Mouse (Mus musculus): Measurements from ENCODE around the gene Ubap1. TPM values are rescaled to one million over a fixed set of nuclear protein-coding genes. Genes with fewer than 3 reads are reported as not detected.
A peak's percentile ranks its signal among the peaks of the same experiment; 100 is the strongest.

The Ubap1 gene
- polyA plus RNA-seq, 1 experiment from 2014 or later: 28.3 TPM

DNA sequence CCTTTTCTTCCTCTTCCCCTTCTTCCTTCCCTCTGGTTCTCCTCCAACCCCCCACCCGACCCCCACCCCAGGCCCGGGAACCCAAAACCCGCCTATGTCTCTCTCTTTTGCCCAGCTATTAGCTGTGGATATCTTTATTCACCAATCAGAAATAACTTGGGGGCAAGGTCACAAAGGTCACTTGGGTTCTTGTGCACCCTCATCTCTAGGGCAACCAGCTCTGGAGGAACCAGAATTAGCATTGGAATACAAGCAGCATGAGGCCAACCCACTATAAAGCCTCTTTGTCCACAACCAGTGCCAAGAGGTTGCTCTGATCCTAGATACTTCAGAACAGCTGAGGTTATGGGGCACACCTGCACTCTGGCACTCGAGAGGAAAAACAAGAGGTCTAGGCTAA, 19.3 kb upstream of the Ubap1 start:
- Histone ChIP-seq H3K27ac (peak overlapping the region; percentile 94; the same call in 1 of the 2 replicates), H3K36me3 (no peaks in the 10 kb centered on the region), H3K4me2 (no peak overlapping the region), H3K4me3 (no peak overlapping the region), H3K9me3 (replicated peaks) (no peaks in the 10 kb centered on the region), H3K4me1 (peaks cover 43% of the 10 kb centered on the region), H3K27me3 (replicated peaks) (no peaks in the 10 kb centered on the region), H3K9ac (no peak overlapping the region)
- ATAC-seq: no peak
- 61% methylated on average over 4 of the region's 4 CpGs for WGBS (ENCODE audit: insufficient replicate concordance)

DNA sequence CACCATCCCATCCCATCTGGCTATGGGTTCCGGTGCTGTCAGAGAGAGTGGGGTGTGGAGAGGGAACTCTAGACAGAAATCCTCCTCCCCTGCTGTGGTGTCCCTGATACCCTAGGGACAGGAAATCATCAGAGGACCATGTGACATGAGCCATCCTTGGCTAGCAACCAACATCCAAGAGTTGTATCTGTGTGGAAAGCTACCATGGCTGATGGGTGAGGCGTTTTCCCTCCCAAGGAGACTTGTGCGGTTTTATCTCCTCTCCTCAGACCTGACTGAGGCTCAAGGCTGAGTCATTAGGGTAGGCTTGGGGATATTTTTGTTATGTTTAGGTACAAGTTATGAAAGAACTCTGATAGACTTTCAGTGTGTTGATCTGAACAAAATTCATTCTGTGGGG, 17.7 kb upstream of the Ubap1 start:
- peak overlapping the region; percentile 56 for H3K9ac ChIP-seq
- H3K27ac ChIP-seq: peak overlapping the region; percentile 94
- no peaks in the 10 kb centered on the region for H3K36me3 ChIP-seq
- H3K27me3 ChIP-seq (replicated peaks): no peaks in the 10 kb centered on the region
- ATAC-seq: peak; percentile 97
- peak overlapping the region; percentile 50 for H3K4me2 ChIP-seq
- H3K4me1 ChIP-seq: peaks cover 56% of the 10 kb centered on the region
- 22% methylated on average over 3 of the region's 3 CpGs for WGBS (ENCODE audit: insufficient replicate concordance)
- no peaks in the 10 kb centered on the region for H3K9me3 ChIP-seq (replicated peaks)
- no peak overlapping the region for H3K4me3 ChIP-seq

DNA sequence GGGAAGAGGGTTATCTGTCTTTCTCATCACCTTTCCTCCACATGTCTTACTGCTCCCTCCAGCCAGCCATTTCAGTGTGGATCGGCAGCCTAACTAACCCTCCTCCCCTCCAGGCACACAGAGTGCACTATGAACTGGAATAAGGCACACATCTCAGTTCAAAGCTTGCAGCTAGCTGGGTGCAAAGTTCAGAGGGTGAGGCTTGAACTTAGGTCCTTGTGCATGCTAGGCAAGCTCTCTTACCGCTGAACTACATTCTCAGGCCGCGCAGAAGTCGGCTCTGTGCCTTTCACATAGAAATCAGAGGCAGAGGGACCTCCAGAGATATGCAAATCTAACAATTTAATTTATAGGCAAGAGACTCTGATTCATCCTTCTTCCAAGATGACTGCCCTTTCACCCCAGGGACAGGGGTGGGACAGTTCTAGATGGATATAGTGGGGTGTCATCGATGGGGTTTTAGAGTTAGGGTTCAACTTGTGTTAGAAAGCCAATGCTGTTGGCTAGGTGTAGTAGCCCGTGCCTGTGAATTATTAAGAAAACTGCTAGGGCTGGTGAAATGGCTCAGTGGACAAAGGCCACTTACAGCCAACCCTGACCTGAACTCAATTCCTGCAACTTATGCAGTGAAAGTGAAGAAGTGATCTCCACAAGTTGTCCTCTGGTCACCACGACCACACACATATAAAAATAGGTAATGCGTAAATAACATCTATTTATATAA, 16.9 kb upstream of the Ubap1 start:
- Histone ChIP-seq H3K36me3 (no peaks in the 10 kb centered on the region), H3K9me3 (replicated peaks) (no peaks in the 10 kb centered on the region), H3K9ac (peak overlapping the region; percentile 50; the same call in 1 of the 2 replicates), H3K27me3 (replicated peaks) (no peaks in the 10 kb centered on the region), H3K4me1 (peaks cover 64% of the 10 kb centered on the region), H3K4me2 (peak overlapping the region; percentile 50), H3K27ac (peak overlapping the region; percentile 94), H3K4me3 (no peak overlapping the region)
- 76% methylated on average over 9 of the region's 9 CpGs for WGBS (ENCODE audit: insufficient replicate concordance)
- ATAC-seq: peak; percentile 44

DNA sequence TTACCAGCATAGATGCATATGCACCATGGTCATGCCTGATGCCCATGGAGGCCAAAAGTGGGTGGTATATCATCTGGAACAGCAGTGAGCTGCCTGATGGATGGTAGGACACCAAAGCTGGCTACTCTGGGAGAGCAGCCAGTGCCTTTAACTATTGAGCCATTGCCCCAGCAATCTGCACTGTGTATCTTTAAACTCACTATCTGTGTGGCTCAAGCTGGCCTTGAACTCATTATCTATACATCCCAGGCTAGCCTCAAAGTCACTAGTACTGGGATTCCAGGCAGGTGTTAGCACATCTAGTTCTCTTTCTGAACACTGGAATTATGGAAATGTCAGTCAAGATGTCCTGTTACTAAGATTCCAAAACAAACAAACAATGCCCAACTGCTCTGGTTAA, 12.2 kb upstream of the Ubap1 start:
- Histone ChIP-seq H3K4me1 (peaks cover 36% of the 10 kb centered on the region), H3K9me3 (replicated peaks) (no peaks in the 10 kb centered on the region), H3K27me3 (replicated peaks) (no peaks in the 10 kb centered on the region), H3K9ac (no peak overlapping the region), H3K4me3 (no peak overlapping the region), H3K27ac (no peak overlapping the region), H3K36me3 (no peaks in the 10 kb centered on the region), H3K4me2 (peak overlapping the region; percentile 18; the same call in 1 of the 2 replicates)
- peak; percentile 86 for ATAC-seq

DNA sequence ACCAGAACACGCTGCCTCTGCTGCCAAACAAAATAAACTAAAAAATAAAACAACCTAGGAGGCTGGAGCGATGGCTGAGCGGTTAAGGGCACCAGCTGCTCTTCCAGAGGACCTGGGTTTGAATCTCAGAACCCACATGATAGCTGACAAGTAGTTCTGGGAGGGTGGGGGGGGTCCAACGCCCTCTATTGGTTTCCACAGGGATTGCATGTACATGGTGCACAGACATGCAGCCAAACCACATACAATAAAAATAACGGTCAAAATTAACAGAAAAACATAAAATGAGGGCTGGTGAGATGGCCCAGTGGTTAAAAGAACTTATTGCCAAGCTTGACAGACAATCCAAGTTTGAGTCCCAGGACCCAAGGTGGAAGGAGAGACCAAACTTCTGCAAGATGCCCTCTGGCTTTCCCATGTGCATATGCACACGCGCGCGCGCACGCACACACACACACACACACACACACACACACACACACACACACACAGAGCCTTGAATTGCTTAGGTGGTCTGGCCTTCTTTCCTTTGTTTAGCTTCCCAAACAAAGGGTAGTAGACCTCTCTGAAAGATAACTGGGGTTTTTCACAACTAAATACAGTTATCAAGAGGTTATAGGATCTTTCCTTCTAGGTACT, 7.8 kb upstream of the Ubap1 start:
- Histone ChIP-seq H3K4me2 (no peak overlapping the region), H3K36me3 (no peaks in the 10 kb centered on the region), H3K9ac (no peak overlapping the region), H3K27me3 (replicated peaks) (no peaks in the 10 kb centered on the region), H3K4me3 (no peak overlapping the region), H3K27ac (no peak overlapping the region), H3K4me1 (peaks cover 11% of the 10 kb centered on the region), H3K9me3 (replicated peaks) (no peaks in the 10 kb centered on the region)
- WGBS (ENCODE audit: insufficient replicate concordance): 81% methylated on average over 11 of the region's 11 CpGs
- ATAC-seq: no peak

DNA sequence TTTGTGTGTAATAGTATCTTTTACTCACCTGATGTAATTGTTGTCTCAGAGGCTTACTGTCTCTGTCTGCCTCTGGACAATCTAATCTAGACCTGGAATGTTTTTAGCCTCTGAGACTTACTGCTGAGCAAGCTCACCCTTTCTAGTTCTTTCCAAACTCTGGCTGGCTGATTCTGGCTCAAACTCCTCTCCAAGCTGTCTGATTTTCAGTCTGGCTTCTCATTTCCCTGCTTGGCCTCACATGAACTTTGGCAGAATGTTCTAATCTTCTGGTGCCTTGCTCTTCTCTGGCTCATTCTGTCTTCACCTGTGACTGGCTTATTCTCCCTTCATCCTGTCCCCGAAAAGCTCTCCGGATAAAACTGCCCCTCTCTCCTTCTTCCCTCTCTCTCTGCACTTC, 2.8 kb upstream of the Ubap1 start:
- no peak for ATAC-seq
- H3K9ac ChIP-seq: no peak overlapping the region
- 57% methylated on average over 2 of the region's 2 CpGs for WGBS (ENCODE audit: insufficient replicate concordance)
- H3K9me3 ChIP-seq (replicated peaks): no peaks in the 10 kb centered on the region
- no peaks in the 10 kb centered on the region for H3K36me3 ChIP-seq
- H3K4me3 ChIP-seq: no peak overlapping the region
- no peaks in the 10 kb centered on the region for H3K27me3 ChIP-seq (replicated peaks)
- H3K4me2 ChIP-seq: no peak overlapping the region
- peaks cover 24% of the 10 kb centered on the region for H3K4me1 ChIP-seq
- H3K27ac ChIP-seq: no peak overlapping the region

DNA sequence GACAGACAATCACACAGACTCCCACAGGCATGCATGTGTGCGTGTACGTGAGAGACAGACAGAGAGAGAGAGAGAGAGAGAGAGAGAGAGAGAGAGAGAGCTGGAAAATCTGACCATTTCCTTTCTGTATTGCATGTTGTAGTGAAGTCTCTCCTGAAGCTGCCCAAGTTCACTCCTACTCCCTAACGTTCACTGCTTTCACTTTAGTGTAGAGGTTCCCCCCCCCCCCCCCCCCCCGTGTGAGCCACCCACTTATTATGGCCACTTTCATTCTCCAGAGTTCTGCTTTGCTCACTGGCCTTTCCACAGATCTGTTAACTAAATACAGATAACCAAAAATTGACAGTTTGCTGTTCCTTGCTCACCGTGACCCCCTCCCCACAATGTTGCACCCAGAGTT, 957 bp upstream of the Ubap1 start:
- peak overlapping the region; percentile 91 for H3K4me3 ChIP-seq
- H3K4me2 ChIP-seq: peak overlapping the region; percentile 82
- no peaks in the 10 kb centered on the region for H3K27me3 ChIP-seq (replicated peaks)
- H3K27ac ChIP-seq: peak overlapping the region; percentile 63
- 37% methylated on average over 5 of the region's 5 CpGs for WGBS (ENCODE audit: insufficient replicate concordance)
- no peaks in the 10 kb centered on the region for H3K9me3 ChIP-seq (replicated peaks)
- ATAC-seq: no peak
- H3K36me3 ChIP-seq: peaks cover 6% of the 10 kb centered on the region
- H3K9ac ChIP-seq: peak overlapping the region; percentile 96
- H3K4me1 ChIP-seq: peaks cover 36% of the 10 kb centered on the region

DNA sequence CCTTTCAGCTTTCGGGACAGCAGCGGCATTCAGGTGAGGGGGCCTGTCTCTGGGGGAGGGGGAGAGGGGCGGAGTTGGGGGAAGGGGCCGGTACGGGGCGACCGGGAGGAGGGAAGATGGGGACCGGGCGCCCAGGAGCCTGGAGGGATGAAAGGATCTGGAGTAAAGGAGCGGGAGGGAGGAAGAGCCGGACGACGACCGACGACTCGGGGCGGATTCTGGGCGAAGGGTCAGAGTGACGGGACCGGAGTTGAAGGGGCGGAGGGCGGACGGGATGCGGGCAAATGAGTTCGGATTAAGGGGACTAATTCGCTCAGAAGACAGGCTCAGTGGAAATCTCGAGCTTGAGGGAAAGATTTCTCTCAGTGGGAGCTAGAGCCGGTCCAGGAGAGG, 399 bp downstream of the Ubap1 start:
- Histone ChIP-seq H3K27me3 (replicated peaks) (no peaks in the 10 kb centered on the region), H3K4me3 (peak overlapping the region; percentile 91), H3K9me3 (replicated peaks) (no peaks in the 10 kb centered on the region), H3K27ac (peak overlapping the region; percentile 88), H3K4me2 (peak overlapping the region; percentile 82), H3K9ac (peak overlapping the region; percentile 96), H3K36me3 (peaks cover 8% of the 10 kb centered on the region), H3K4me1 (peaks cover 44% of the 10 kb centered on the region)
- under 1% methylated on average over 28 of the region's 28 CpGs for WGBS (ENCODE audit: insufficient replicate concordance)
- ATAC-seq: peak; percentile 59

DNA sequence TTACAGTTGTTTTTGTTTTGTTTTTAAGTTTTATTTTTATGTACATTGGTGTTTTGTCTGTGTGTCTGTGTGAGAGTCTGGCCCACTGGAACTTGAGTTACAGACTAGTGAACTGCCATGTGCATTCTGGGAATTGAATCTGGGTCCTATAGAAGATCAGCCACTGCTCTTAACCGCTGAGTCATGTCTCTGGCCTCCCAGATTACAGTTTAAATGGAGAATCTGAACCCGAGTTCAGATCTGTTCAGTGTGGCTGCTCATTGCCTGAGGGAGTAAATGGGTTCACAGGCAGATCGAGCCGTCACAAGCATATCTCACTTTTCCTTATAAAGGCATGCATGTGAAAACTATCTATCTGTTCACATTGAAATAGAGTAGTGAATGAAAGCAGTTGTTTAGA, 4.0 kb downstream of the Ubap1 start:
- no peak overlapping the region for H3K4me2 ChIP-seq
- H3K4me3 ChIP-seq: no peak overlapping the region
- H3K27me3 ChIP-seq (replicated peaks): no peaks in the 10 kb centered on the region
- peaks cover 24% of the 10 kb centered on the region for H3K36me3 ChIP-seq
- peak overlapping the region; percentile 30 for H3K27ac ChIP-seq
- WGBS (ENCODE audit: insufficient replicate concordance): 50% methylated on average over 4 of the region's 4 CpGs
- no peak overlapping the region for H3K9ac ChIP-seq
- ATAC-seq: peak; percentile 56
- no peaks in the 10 kb centered on the region for H3K9me3 ChIP-seq (replicated peaks)
- H3K4me1 ChIP-seq: peaks cover 36% of the 10 kb centered on the region

DNA sequence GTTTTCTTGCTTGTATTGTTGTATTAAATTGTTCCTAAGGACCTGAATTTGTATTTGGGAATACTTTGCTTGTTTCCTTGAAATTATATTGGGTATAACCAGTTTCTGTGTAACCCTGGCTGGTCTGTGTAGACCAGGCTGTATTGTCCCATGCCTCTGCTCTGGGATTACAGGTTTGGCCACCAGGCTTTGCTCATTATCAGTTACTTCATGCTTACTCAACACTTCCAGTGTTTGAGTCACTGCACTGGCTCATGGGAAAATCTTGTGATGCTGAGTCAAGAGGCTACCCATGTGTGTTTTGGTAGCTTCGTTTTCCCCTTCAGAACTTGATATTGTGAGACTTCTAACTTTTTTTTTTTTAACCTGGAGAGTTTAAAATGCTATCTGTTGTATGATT, 4.5 kb downstream of the Ubap1 start:
- peaks cover 24% of the 10 kb centered on the region for H3K36me3 ChIP-seq
- WGBS (ENCODE audit: insufficient replicate concordance): 92% methylated on average over 1 of the region's 1 CpGs
- H3K9ac ChIP-seq: no peak overlapping the region
- peak overlapping the region; percentile 30 for H3K27ac ChIP-seq
- H3K4me2 ChIP-seq: no peak overlapping the region
- H3K9me3 ChIP-seq (replicated peaks): no peaks in the 10 kb centered on the region
- no peaks in the 10 kb centered on the region for H3K27me3 ChIP-seq (replicated peaks)
- H3K4me1 ChIP-seq: peaks cover 31% of the 10 kb centered on the region
- no peak for ATAC-seq
- H3K4me3 ChIP-seq: no peak overlapping the region

DNA sequence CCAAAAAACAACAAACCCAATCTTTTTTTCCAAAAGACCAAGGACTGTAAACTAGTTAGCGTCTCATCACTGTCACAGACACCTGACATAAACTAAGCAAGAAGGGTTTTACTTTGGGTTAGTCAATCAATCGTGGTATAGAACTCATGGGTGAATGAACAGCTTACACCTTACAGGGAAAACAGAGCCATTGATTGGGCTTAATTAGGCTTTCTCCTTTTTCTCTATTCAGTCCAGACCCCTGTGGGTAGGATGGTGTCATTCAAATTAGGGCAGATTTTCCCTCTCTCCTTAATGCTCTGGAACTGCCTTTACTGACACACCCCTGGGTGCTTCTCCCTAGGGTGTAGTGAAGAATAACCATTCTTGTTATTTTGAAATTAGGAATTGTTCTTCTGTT, 8.4 kb downstream of the Ubap1 start:
- WGBS (ENCODE audit: insufficient replicate concordance): 77% methylated on average over 2 of the region's 2 CpGs
- Histone ChIP-seq H3K4me3 (no peak overlapping the region), H3K27ac (no peak overlapping the region), H3K27me3 (replicated peaks) (no peaks in the 10 kb centered on the region), H3K9ac (no peak overlapping the region), H3K9me3 (replicated peaks) (no peaks in the 10 kb centered on the region), H3K4me2 (no peak overlapping the region), H3K4me1 (peaks cover 13% of the 10 kb centered on the region), H3K36me3 (peaks cover 21% of the 10 kb centered on the region)
- no peak for ATAC-seq

DNA sequence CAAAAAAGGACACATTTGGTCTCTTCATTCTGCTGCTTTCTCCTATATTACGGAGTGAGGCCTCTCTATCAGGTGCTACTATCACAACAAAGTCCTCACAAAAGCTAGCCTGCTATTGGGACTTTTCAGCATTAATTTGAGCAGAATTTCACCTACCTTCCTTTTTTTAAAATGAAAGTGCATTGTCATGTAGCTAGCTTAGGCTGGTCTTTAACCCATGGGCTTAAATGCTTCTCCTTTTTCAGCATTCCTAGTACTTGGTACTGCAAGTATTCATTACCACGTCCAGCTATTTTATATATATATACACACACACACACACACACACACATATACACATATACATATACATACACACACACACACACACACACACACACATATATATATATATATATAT, 9.9 kb downstream of the Ubap1 start:
- Histone ChIP-seq H3K27me3 (replicated peaks) (no peaks in the 10 kb centered on the region), H3K27ac (no peak overlapping the region), H3K9ac (no peak overlapping the region), H3K36me3 (peaks cover 16% of the 10 kb centered on the region), H3K9me3 (replicated peaks) (no peaks in the 10 kb centered on the region), H3K4me1 (0 out of 2 replicates have a peak, but pooled peaks cover 4% of the 10 kb centered on the region), H3K4me3 (no peak overlapping the region), H3K4me2 (no peak overlapping the region)
- ATAC-seq: no peak
- 65% methylated on average over 2 of the region's 2 CpGs for WGBS (ENCODE audit: insufficient replicate concordance)

All from liver, embryonic 12.5 days (tissue).